Mouse (Mus musculus) ES-E14 (cell line): Measurements from ENCODE around the gene Spint4.

ENCODE experiments used
- CHD2 ChIP-seq: IDR thresholded peaks from 2 replicates; pipeline ENCODE4 v1.6.1; 2014; ENCODE audit warnings: mild to moderate bottlenecking, low read depth, low read length, inconsistent platforms
- HCFC1 ChIP-seq: IDR thresholded peaks from 2 replicates; pipeline ENCODE4 v1.6.1; 2012; ENCODE audit warnings: low read length, inconsistent platforms, borderline replicate concordance; ENCODE audit not compliant: insufficient read depth
- MAFK ChIP-seq: IDR thresholded peaks from 2 replicates; pipeline ENCODE4 v1.6.1; 2014; ENCODE audit warnings: mild to moderate bottlenecking, low read depth, low read length, inconsistent platforms; ENCODE audit not compliant: insufficient read depth
- ZC3H11A ChIP-seq: IDR thresholded peaks from 2 replicates; pipeline ENCODE4 v1.6.1; 2012; ENCODE audit warnings: low read depth, mild to moderate bottlenecking, inconsistent platforms, low read length, borderline replicate concordance
- ZNF384 ChIP-seq: IDR thresholded peaks from 2 replicates; pipeline ENCODE4 v1.6.1; 2012; ENCODE audit warnings: low read depth, low read length, inconsistent platforms

- TF ChIP-seq CHD2 (no peak), HCFC1 (no peak), ZC3H11A (no peak), ZNF384 (no peak), MAFK (no peak)
These were observed 36.5 kb downstream of the Spint4 start for GRCm38 (mm10) chr2:164734839-164735238.
